8 mouse cellular contexts compared by ENCODE assay signal in the genomic region with DNA sequence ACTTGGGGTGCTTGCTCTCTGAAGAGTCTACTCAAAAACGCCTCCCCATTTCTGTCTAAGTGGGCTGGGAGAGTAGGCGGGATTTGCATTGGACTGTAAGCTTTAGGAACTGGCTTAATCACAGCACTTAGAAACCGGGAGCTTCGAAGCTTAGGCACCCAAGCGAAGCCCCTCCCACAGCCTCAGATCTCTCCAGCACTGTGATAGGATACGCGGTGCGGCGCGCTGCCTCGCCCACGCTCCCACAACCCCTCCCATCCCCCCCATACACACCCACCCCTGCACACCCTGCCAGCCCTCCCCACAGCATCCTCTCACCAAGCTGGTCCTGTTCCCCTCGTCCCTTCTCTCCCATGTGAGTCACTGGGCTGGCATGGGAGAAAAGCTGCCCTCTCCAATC. TPM values are rescaled to one million over a fixed set of nuclear protein-coding genes. Genes with fewer than 3 reads are reported as not detected.
DNase-seq lines count a peak whose midpoint lies in the region; ATAC-seq and TF ChIP-seq lines count a peak whose summit lies in the region.

No protein-coding gene starts in this region.

- H3K4me3 ChIP-seq in hindbrain, embryonic 13.5 days: no peak overlapping the region
- H3K4me3 ChIP-seq in hindbrain, embryonic 11.5 days (ENCODE audit: low read depth, low read length): no peak overlapping the region
- peak overlapping the region in 1 of 2 experiments; percentile 2; a peak in 1 of 4 replicates for H3K4me3 ChIP-seq in ES-E14 (ENCODE audit: insufficient read depth in 1 of 2, low read depth in 1 of 2, low read length in 2 of 2, poor library complexity in 1 of 2, severe bottlenecking in 1 of 2)
- 0 out of 2 replicates have a peak overlapping the region, but pooled peaks have one; percentile 7 for H3K4me3 ChIP-seq in forebrain, embryonic 13.5 days
- H3K4me3 ChIP-seq in midbrain, embryonic 14.5 days (replicated peaks; ENCODE audit: low read depth, low read length): no peak overlapping the region

- H3K9ac ChIP-seq in hindbrain, embryonic 13.5 days: no peak overlapping the region
- no peak overlapping the region for H3K9ac ChIP-seq in hindbrain, embryonic 11.5 days (ENCODE audit: low read depth, low read length)
- no peak overlapping the region for H3K9ac ChIP-seq in ES-E14 (ENCODE audit: insufficient read depth, low read depth, low read length, poor library complexity, severe bottlenecking)
- H3K9ac ChIP-seq in forebrain, embryonic 13.5 days: no peak overlapping the region
- H3K9ac ChIP-seq in midbrain, embryonic 14.5 days (replicated peaks; ENCODE audit: low read length): no peak overlapping the region

- no peaks in the 10 kb centered on the region for H3K27me3 ChIP-seq in hindbrain, embryonic 13.5 days
- no peaks in the 10 kb centered on the region for H3K27me3 ChIP-seq in hindbrain, embryonic 11.5 days (ENCODE audit: control insufficient read depth, insufficient read depth, low read length)
- no peaks in the 10 kb centered on the region for H3K27me3 ChIP-seq in forebrain, embryonic 13.5 days
- H3K27me3 ChIP-seq in midbrain, embryonic 14.5 days (ENCODE audit: control insufficient read depth, insufficient read depth, low read length): no peaks in the 10 kb centered on the region

- H3K27ac ChIP-seq in hindbrain, embryonic 13.5 days: no peak overlapping the region
- H3K27ac ChIP-seq in hindbrain, embryonic 11.5 days (ENCODE audit: low read depth, low read length): no peak overlapping the region
- no peak overlapping the region for H3K27ac ChIP-seq in ES-E14 (ENCODE audit: insufficient read depth, low read depth, low read length, poor library complexity, severe bottlenecking)
- H3K27ac ChIP-seq in forebrain, embryonic 13.5 days: no peak overlapping the region
- no peak overlapping the region for H3K27ac ChIP-seq in midbrain, embryonic 14.5 days (replicated peaks; ENCODE audit: low read depth, low read length)

- H3K9me3 ChIP-seq in hindbrain, embryonic 13.5 days: no peaks in the 10 kb centered on the region
- H3K9me3 ChIP-seq in hindbrain, embryonic 11.5 days (ENCODE audit: control insufficient read depth, low read length): no peaks in the 10 kb centered on the region
- H3K9me3 ChIP-seq in ES-E14 (ENCODE audit: control insufficient read depth, insufficient read depth, low read depth, low read length): no peaks in the 10 kb centered on the region
- H3K9me3 ChIP-seq in forebrain, embryonic 13.5 days (replicated peaks): no peaks in the 10 kb centered on the region
- H3K9me3 ChIP-seq in midbrain, embryonic 14.5 days (ENCODE audit: control insufficient read depth, low read length): no peaks in the 10 kb centered on the region

- H3K36me3 ChIP-seq in hindbrain, embryonic 13.5 days: no peaks in the 10 kb centered on the region
- no peaks in the 10 kb centered on the region for H3K36me3 ChIP-seq in hindbrain, embryonic 11.5 days (ENCODE audit: control insufficient read depth, insufficient read depth, low read length)
- H3K36me3 ChIP-seq in ES-E14 (ENCODE audit: control insufficient read depth, insufficient read depth, low read length, poor library complexity, severe bottlenecking): no peaks in the 10 kb centered on the region
- H3K36me3 ChIP-seq in forebrain, embryonic 13.5 days (ENCODE audit: poor library complexity, severe bottlenecking): no peaks in the 10 kb centered on the region
- no peaks in the 10 kb centered on the region for H3K36me3 ChIP-seq in midbrain, embryonic 14.5 days (ENCODE audit: control insufficient read depth, insufficient read depth, low read length)

- 20% methylated on average over 13 of the region's 13 CpGs for WGBS in hindbrain, embryonic 13.5 days
- WGBS in hindbrain, embryonic 11.5 days: 23% methylated on average over 13 of the region's 13 CpGs
- 9% methylated on average over 13 of the region's 13 CpGs for WGBS in forebrain, embryonic 13.5 days
- WGBS in midbrain, embryonic 14.5 days: 15% methylated on average over 13 of the region's 13 CpGs

- H3K4me2 ChIP-seq in hindbrain, embryonic 13.5 days: peak overlapping the region; percentile 33
- H3K4me2 ChIP-seq in hindbrain, embryonic 11.5 days (replicated peaks; ENCODE audit: low read depth, low read length): no peak overlapping the region; the same call in 1 of the 2 replicates
- peak overlapping the region; percentile 37 for H3K4me2 ChIP-seq in forebrain, embryonic 13.5 days
- peak overlapping the region; percentile 28 for H3K4me2 ChIP-seq in midbrain, embryonic 14.5 days (ENCODE audit: low read length)

- in situ Hi-C loops in ES-E14 (cut with MboI; ENCODE audit: low sequenced_read_pairs in 2 of 2, unreplicated experiment in 2 of 2): no loop called here

- H3K4me1 ChIP-seq in hindbrain, embryonic 13.5 days (replicated peaks): peaks cover 3% of the 10 kb centered on the region; the same call in 1 of the 2 replicates
- no peaks in the 10 kb centered on the region for H3K4me1 ChIP-seq in hindbrain, embryonic 11.5 days (replicated peaks; ENCODE audit: control insufficient read depth, insufficient read depth, low read length)
- peaks cover 2 to 7% of the 10 kb centered on the region in 2 experiments; a peak in 1 of 4 replicates for H3K4me1 ChIP-seq in ES-E14 (ENCODE audit: control insufficient read depth in 2 of 2, insufficient read depth in 2 of 2, low read length in 2 of 2, poor library complexity in 1 of 2)
- peaks cover 7% of the 10 kb centered on the region; the same call in 1 of the 2 replicates for H3K4me1 ChIP-seq in forebrain, embryonic 13.5 days
- H3K4me1 ChIP-seq in midbrain, embryonic 14.5 days (ENCODE audit: control insufficient read depth, insufficient read depth, low read length): no peaks in the 10 kb centered on the region

- no peak for DNase-seq in hindbrain, embryonic 11.5 days (ENCODE audit: low spot score)
- DNase-seq in ES-E14 (ENCODE audit: low read depth, low spot score): peak; percentile 33
- DNase-seq in midbrain, embryonic 14.5 days: peak; percentile 40
- DNase-seq in gastrocnemius, postnatal 14 days: no peak
- no peak for DNase-seq in frontal cortex, postnatal 36 days (ENCODE audit: low spot score in 2 of 2)

- ATAC-seq in hindbrain, embryonic 13.5 days (ENCODE audit: low FRiP score): no peak
- ATAC-seq in hindbrain, embryonic 11.5 days (ENCODE audit: low FRiP score): no peak
- peak; percentile 41; the same call in 1 of the 2 replicates for ATAC-seq in forebrain, embryonic 13.5 days
- no peak for ATAC-seq in midbrain, embryonic 14.5 days (ENCODE audit: low FRiP score, low TSS enrichment)
- no peak for ATAC-seq in megakaryocyte-erythroid progenitor cell, adult 5-6 weeks (replicated peaks; ENCODE audit: low FRiP score, low TSS enrichment, poor library complexity, severe bottlenecking)

- intact Hi-C loops in gastrocnemius, postnatal 14 days (cut with DNase I; ENCODE audit: low total_unique reads): no loop called here

TF ChIP-seq in ES-E14, 5 proteins besides CTCF, POLR2A, EP300 and RAD21:
- no peak for TF ChIP-seq ZC3H11A (IDR thresholded peaks at IDR 0.05; ENCODE audit: borderline replicate concordance, low read depth, low read length)
- no peak for TF ChIP-seq CHD2 (IDR thresholded peaks at IDR 0.05; ENCODE audit: low read depth, low read length)
- TF ChIP-seq MAFK (IDR thresholded peaks at IDR 0.05; ENCODE audit: insufficient read depth, low read depth, low read length): no peak
- no peak for TF ChIP-seq ZNF384 (IDR thresholded peaks at IDR 0.05; ENCODE audit: low read depth, low read length)
- TF ChIP-seq HCFC1 (IDR thresholded peaks at IDR 0.05; ENCODE audit: borderline replicate concordance, insufficient read depth, low read length): no peak
TF ChIP-seq in ES-E14: peak in this region for 0.

RNA-seq across cellular contexts. Expression of gene Fem1b, which starts 48.3 kb away (rescaled TPM):
- polyA plus RNA-seq in hindbrain, embryonic 13.5 days (2015; fragmentation: Nextera tagmentation; extraction: Ambion mirVana): 48.2 and 49.5 TPM in 2 replicates
- 46.9 and 53.7 TPM in 2 replicates for polyA plus RNA-seq in hindbrain, embryonic 11.5 days (2014; fragmentation: Nextera tagmentation; extraction: Ambion mirVana)
- total RNA-seq in ES-E14 (2012; rRNA removed): 73.0 and 94.4 TPM in 2 replicates
- 36.6 and 40.8 TPM in 2 replicates for polyA plus RNA-seq in forebrain, embryonic 13.5 days (2015; fragmentation: Nextera tagmentation; extraction: Ambion mirVana)
- 71.5 and 103 TPM in 2 replicates for polyA plus RNA-seq in midbrain, embryonic 14.5 days (2014; fragmentation: Nextera tagmentation; extraction: Ambion mirVana)
- total RNA-seq in megakaryocyte-erythroid progenitor cell, adult 5-6 weeks (2014; fragmentation: Nextera tagmentation): 33.6 and 38.8 TPM in 2 replicates
- total RNA-seq in megakaryocyte-erythroid progenitor cell, adult 5-6 weeks (2017): 69.6 and 71.2 TPM in 2 replicates
- 10 to 100 TPM; 15.9 to 19.0 TPM for total RNA-seq in gastrocnemius, postnatal 14 days (2021)

Comparison
In these comparisons a context has a peak if more than half of its experiments do, and no peak if none do; other contexts are left out.
1. DNase-seq: peak in ES-E14 (single experiment) and midbrain, embryonic 14.5 days (single experiment); none in hindbrain, embryonic 11.5 days (single experiment), gastrocnemius, postnatal 14 days (single experiment) and frontal cortex, postnatal 36 days (0 of 2).